17 mouse cellular contexts compared by ENCODE assay signal in the genomic region with DNA sequence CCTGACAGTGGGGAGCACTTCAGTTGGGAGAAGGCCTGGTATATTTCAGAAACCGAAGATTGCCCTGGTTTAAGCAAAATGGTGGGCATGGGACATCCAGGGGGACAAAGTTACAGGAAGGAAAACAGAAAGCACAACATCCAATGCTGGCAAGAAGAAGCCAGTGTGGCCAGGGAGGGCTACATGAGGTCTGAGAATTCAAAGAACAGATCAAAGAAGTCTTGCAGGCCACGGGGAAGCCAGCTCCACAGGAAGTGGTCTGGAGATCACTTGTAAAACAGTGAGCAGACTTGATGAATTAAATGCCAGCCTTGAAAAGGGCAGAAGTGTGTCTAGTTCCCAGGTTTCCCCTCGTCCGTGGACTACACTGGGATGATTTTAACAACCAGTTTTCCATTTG.
DNase-seq lines count a peak whose midpoint lies in the region; ATAC-seq and TF ChIP-seq lines count a peak whose summit lies in the region.
"Had no signal": no experiment of that assay in that cellular context is flagged by ENCODE, and none has a peak within 500 bp of the region (broad histone marks: within the 10 kb centered on the region; RNA-seq: fewer than 3 reads in every experiment).

No protein-coding gene starts in this region.

- H3K27me3 ChIP-seq in limb, embryonic 11.5 days (ENCODE audit: control insufficient read depth, insufficient read depth, low read length), result no peaks in the 10 kb centered on the region
- H3K27me3 ChIP-seq: embryonic facial prominence, embryonic 13.5 days had no signal

- H3K36me3 ChIP-seq in limb, embryonic 11.5 days (ENCODE audit: control insufficient read depth, insufficient read depth, low read length), result no peaks in the 10 kb centered on the region
- H3K36me3 ChIP-seq: embryonic facial prominence, embryonic 13.5 days; heart, embryonic 10.5 days had no signal

- no peak overlapping the region for H3K4me3 ChIP-seq in layer of hippocampus, adult 2 months
- no peak overlapping the region for H3K4me3 ChIP-seq in limb, embryonic 11.5 days (ENCODE audit: low read depth, low read length)
- H3K4me3 ChIP-seq: embryonic facial prominence, embryonic 13.5 days; heart, embryonic 10.5 days had no signal

- no peak overlapping the region for H3K4me2 ChIP-seq in limb, embryonic 11.5 days (ENCODE audit: low read depth, severe bottlenecking)
- H3K4me2 ChIP-seq: embryonic facial prominence, embryonic 13.5 days had no signal

- ATAC-seq in limb, embryonic 11.5 days (ENCODE audit: insufficient number of reproducible peaks, low FRiP score, low TSS enrichment, low read depth), result no peak
- ATAC-seq in megakaryocyte-erythroid progenitor cell, adult 5-6 weeks (replicated peaks; ENCODE audit: low FRiP score, low TSS enrichment, poor library complexity, severe bottlenecking), result no peak
- ATAC-seq: lung, postnatal 0 days; midbrain, embryonic 16.5 days; Patski had no signal

- no peak for DNase-seq in layer of hippocampus, adult 2 months (ENCODE audit: low spot score in 2 of 2)
- DNase-seq in layer of hippocampus, adult 9-10 months (ENCODE audit: low spot score), result no peak
- peak; percentile 6 for DNase-seq in T-cell, adult 2 months (ENCODE audit: low spot score)
- DNase-seq in embryo, embryonic 10 days (ENCODE audit: low spot score), result peak; percentile 59
- DNase-seq in limb, embryonic 11.5 days (ENCODE audit: low spot score), result peak; percentile 48
- DNase-seq in cerebellum, postnatal 4 days (ENCODE audit: low spot score in 2 of 2), result no peak
- DNase-seq in adrenal gland, postnatal 25 days, result no peak
- DNase-seq: cerebellum, adult 9-11 months; gastrocnemius, postnatal 25 days; kidney, adult 8-10 months; kidney, postnatal 36 days had no signal

- peaks cover 4% of the 10 kb centered on the region; the same call in 1 of the 2 replicates for H3K4me1 ChIP-seq in limb, embryonic 11.5 days (ENCODE audit: control insufficient read depth, insufficient read depth, low read length)
- H3K4me1 ChIP-seq: embryonic facial prominence, embryonic 13.5 days; heart, embryonic 10.5 days had no signal

- TF ChIP-seq CTCF in layer of hippocampus, adult 2 months (conservative IDR thresholded peaks at IDR 0.05), result no peak

- H3K9ac ChIP-seq in limb, embryonic 11.5 days (ENCODE audit: low read length), result no peak overlapping the region
- H3K9ac ChIP-seq: embryonic facial prominence, embryonic 13.5 days had no signal

- H3K9me3 ChIP-seq in limb, embryonic 11.5 days (ENCODE audit: control insufficient read depth, low read length), result no peaks in the 10 kb centered on the region
- H3K9me3 ChIP-seq: embryonic facial prominence, embryonic 13.5 days; heart, embryonic 10.5 days had no signal

- WGBS in limb, embryonic 11.5 days, result 13% methylated on average over 4 of the region's 4 CpGs

- H3K27ac ChIP-seq in layer of hippocampus, adult 2 months, result peak overlapping the region; percentile 15; the same call in 1 of the 2 replicates
- H3K27ac ChIP-seq in limb, embryonic 11.5 days (replicated peaks; ENCODE audit: low read depth, low read length), result no peak overlapping the region
- H3K27ac ChIP-seq: embryonic facial prominence, embryonic 13.5 days; heart, embryonic 10.5 days had no signal

Comparison
In these comparisons a context has a peak if more than half of its experiments do, and no peak if none do; other contexts are left out.
1. DNase-seq: peak in T-cell, adult 2 months (single experiment), embryo, embryonic 10 days (single experiment) and limb, embryonic 11.5 days (single experiment); none in layer of hippocampus, adult 2 months (0 of 2), layer of hippocampus, adult 9-10 months (single experiment), cerebellum, postnatal 4 days (0 of 2) and adrenal gland, postnatal 25 days (single experiment).